Mouse (Mus musculus): ENCODE results near the gene Foxp1. TPM values are rescaled to one million over a fixed set of nuclear protein-coding genes. Genes with fewer than 3 reads are reported as not detected.

The Foxp1 gene
- total RNA-seq, 2 experiments from 2014 or later: 88.5 to 93.5 TPM

DNA sequence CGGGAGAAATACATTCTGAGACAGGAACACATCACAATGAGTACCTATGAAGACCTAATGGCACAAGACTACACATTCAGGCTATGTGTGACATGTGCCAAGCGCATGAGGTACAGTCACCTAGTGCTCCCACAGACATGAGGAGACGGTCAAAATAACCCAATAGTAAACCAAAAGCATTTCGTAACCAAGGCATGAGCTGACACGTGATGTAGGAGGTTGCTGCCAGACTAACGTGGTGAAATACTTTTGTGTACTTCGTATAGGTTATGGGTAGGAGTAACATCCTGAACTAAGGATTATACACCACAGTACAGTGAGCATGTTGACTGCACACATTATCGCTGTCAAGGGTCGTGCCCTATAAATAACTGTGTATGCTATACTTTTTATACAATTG lies 520.9 kb downstream of the Foxp1 start:
- Histone ChIP-seq H3K4me3 (no peak overlapping the region), H3K27ac (peak overlapping the region; percentile 74; the same call in 1 of the 2 replicates)
- no peak for DNase-seq (ENCODE audit: low spot score in 2 of 2)
- TF ChIP-seq CTCF (conservative IDR thresholded peaks at IDR 0.05): no peak

DNA sequence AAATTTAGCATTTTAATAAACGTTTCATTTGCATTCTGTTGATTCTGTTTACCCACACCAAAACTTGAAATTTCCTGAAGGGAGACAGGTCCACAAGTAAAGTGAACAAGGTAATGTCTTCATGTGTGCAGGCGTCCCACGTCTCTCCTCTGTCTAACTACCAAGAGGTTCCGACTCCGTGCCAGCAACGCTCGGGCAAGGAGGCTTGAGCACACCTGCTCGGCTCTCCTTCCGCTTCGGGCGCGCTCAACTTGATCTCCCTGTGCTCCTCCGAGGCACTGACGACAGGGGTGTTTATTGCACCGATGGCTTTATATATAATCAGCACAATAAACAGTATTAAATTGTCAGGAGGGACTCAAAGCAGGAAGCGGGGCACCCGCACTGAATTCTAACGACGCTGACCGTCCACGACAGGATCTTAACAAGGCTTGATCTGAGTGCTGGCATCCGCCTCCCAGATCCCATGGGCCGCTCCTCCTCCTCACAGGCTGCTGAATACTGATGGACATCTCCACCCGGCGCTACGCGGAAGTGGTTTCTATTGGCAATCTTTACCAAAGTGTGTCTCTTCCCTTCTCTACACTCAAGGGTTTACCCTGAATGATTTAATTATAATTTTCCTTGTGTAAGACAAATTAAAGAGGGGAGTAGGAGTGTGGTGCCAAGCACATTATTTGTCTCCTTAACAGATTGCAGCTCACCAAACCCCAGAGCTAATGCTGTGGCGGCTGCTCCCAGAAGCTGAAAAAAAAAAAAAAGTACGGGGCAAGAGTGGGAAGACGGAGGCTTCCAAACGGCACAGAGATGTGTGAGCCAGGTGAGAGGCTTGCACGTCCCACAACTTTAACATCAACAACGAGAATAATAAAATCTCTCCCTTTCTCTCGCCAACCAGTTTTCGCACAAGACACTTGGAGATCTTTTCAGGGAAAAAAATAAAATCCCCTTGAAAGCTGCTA lies 523.3 kb downstream of the Foxp1 start:
- H3K27ac ChIP-seq: peak overlapping the region; percentile 46; the same call in 1 of the 2 replicates
- TF ChIP-seq CTCF (conservative IDR thresholded peaks at IDR 0.05): no peak
- peak overlapping the region; percentile 31 for H3K4me3 ChIP-seq
- peak; percentile 26 to 42 for DNase-seq (ENCODE audit: low spot score in 2 of 2)

DNA sequence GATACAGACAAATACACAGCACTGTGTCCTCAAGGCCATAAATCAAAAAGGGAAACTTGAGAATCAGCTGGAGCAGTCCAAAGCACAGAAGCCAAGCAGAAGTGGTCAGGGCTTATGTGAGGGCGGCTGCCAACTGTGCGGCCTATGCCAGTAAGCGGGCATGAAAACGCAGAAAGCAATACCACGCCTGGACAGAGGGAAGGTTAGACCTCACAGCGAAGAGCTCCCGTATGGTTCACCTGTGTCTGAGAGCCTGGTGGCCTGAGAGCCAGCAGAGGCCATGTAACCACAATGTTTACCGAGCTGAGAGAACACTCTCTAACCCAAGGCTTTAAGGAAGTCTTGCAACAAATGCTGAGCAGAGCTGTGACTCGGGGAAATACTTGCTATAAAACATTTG lies 524.8 kb downstream of the Foxp1 start:
- Histone ChIP-seq H3K4me3 (no peak overlapping the region), H3K27ac (peak overlapping the region; percentile 7; the same call in 1 of the 2 replicates)
- no peak for TF ChIP-seq CTCF (conservative IDR thresholded peaks at IDR 0.05)
- DNase-seq (ENCODE audit: low spot score in 2 of 2): no peak

DNA sequence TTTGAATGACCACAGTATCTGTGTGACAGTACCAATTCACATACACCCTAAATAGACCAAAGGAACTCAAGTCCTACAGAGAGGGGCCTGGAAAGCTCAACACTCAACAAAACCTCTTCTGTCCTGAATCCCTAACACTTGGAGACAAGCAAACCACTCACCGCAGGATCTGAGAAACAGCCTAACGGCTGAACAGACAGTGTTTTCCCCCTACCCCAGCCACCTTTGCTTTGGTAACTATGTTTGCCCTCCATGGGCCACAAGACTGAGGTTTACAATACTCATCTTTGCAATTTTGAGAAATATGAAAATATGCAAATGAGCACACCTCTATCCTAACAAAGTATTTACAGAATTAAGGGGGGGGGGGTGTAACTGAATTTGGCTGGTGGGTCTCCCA lies 525.7 kb downstream of the Foxp1 start:
- TF ChIP-seq CTCF (conservative IDR thresholded peaks at IDR 0.05): no peak
- DNase-seq (ENCODE audit: low spot score in 2 of 2): no peak
- no peak overlapping the region for H3K27ac ChIP-seq
- H3K4me3 ChIP-seq: no peak overlapping the region

DNA sequence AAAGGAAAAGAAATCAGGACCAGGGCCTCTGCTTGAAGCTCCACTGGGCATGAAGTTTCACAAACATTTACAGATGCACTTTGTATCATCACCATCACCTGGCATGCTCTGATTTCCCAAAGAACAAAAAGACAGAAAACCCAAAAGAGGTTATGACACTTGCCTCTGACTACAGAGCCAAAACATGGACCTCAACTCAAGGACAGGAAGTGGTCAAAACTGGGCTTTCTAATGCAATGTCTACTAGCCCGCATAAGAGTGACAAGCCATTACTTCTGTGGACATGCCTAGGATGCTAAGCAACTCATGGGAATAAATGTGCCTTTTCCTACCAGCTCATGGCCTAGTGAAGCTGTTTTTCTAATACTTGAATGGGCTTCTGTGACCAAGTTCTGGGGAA lies 526.2 kb downstream of the Foxp1 start:
- no peak for TF ChIP-seq CTCF (conservative IDR thresholded peaks at IDR 0.05)
- Histone ChIP-seq H3K27ac (no peak overlapping the region), H3K4me3 (no peak overlapping the region)
- no peak for DNase-seq (ENCODE audit: low spot score in 2 of 2)

DNA sequence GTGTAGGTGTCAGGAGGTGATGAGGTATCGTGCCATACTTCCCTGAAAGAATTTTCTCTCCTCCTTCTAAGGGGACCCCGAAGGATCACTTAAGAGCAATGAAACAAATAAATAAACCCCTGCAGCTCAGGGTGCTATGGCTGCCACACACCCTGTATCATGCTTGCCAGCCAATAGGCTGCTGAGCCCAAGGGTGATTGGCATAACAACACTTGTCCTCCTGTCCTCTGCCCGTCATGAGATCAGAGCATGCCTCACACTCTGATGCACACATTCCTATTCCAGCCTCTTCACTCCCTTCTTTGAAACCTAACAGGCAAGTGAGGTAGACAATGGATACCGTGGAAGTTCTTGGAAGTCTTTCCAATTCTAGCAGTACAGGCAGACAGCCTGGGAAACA lies 526.8 kb downstream of the Foxp1 start:
- no peak for TF ChIP-seq CTCF (conservative IDR thresholded peaks at IDR 0.05)
- DNase-seq (ENCODE audit: low spot score in 2 of 2): no peak
- H3K27ac ChIP-seq: no peak overlapping the region
- no peak overlapping the region for H3K4me3 ChIP-seq

DNA sequence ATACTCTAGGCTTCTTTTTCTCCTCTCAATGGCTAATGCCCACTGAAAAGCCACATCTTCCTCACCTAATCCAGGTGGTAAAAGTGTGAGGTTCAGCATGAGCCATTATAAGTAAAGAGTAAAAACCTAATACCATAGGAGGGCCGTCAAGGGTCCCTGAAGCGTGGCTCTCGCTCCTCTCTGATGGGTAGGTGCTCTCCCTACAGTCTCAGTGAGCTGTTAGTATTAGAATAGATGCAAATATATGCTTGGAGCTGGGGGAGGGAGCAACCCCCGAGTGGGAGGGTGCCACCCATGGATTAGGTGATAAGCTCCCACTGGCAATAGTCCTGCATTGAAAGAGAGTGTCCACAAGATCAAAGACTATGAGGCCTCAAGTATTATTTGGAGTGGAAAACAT lies 527.6 kb downstream of the Foxp1 start:
- no peak overlapping the region for H3K27ac ChIP-seq
- no peak overlapping the region for H3K4me3 ChIP-seq
- TF ChIP-seq CTCF (conservative IDR thresholded peaks at IDR 0.05): no peak
- DNase-seq (ENCODE audit: low spot score in 2 of 2): no peak

DNA sequence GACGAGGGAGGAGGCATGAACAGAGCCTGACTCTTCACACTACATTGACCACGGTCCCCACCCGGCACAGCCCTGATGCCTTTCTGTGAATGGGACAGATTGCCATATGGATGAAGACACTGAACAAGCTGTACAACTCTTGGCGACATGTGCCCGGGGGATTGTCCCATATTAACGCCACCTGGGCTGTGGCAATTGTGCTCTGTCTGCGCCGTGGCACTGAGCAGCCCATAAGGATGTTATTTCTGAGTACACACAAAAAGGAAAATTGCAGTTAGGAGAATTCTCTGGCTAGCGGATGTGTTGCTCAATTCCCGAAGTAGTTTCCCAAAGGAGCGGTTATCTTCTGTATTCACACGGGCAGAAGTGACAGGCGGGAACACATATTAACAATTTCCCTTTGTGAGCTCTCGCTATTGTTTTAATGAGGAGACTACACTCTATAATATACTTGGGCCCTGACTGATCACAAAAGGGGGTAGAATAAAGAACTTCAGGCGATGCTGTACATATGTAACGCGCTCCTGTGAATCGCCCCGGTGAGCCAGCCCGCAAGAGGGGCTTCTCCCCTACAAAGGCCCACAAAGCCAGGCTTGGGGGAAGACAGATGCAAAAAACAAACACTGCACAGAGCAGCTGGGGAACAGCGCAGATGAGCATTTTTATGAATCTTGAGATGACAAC lies 528.3 kb downstream of the Foxp1 start:
- Histone ChIP-seq H3K27ac (no peak overlapping the region), H3K4me3 (no peak overlapping the region)
- DNase-seq (ENCODE audit: low spot score in 2 of 2): no peak
- no peak for TF ChIP-seq CTCF (conservative IDR thresholded peaks at IDR 0.05)

DNA sequence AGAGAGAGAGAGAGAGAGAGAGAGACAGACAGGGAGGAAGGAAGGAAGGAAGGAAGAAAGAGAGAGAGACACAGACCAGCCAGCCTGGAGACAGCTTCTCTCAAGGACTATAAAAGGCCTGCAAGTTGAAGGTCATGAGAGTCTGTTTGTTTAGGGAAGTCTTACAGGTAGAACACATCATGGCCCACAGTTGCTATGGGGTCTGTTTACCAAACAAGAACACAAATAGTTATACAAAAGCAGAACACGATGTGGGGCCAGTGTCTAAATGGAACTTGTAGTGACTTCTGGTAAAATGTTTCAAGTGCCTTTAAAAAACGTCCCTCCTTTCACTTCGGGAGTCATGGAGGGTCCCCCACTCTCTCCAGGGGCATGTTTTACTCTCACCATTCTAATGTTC lies 529.3 kb downstream of the Foxp1 start:
- no peak for TF ChIP-seq CTCF (conservative IDR thresholded peaks at IDR 0.05)
- DNase-seq (ENCODE audit: low spot score in 2 of 2): no peak
- no peak overlapping the region for H3K27ac ChIP-seq

DNA sequence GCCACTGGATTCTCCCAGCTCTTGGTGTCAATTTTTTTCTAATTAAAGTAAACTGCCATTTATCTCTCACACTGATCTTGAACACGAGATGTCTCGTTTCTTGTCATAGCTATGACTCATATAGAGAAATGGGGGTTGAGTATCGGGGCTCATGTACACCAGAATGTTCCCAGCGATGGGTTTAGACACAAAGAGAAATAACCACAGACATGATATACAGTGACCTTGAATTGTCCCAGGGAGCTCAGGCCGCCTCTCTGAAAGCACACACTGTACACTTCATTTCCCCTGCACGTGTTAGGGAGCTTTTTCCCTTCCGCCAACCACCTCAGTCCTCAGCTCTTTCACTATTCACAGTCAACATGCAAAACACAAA lies 529.8 kb downstream of the Foxp1 start:
- Histone ChIP-seq H3K27ac (no peak overlapping the region), H3K4me3 (no peak overlapping the region)
- DNase-seq (ENCODE audit: low spot score in 2 of 2): no peak
- no peak for TF ChIP-seq CTCF (conservative IDR thresholded peaks at IDR 0.05)

More for the DNA sequence above, 529.3 kb downstream of the Foxp1 start:
- H3K4me3 ChIP-seq: no peak overlapping the region

DNA sequence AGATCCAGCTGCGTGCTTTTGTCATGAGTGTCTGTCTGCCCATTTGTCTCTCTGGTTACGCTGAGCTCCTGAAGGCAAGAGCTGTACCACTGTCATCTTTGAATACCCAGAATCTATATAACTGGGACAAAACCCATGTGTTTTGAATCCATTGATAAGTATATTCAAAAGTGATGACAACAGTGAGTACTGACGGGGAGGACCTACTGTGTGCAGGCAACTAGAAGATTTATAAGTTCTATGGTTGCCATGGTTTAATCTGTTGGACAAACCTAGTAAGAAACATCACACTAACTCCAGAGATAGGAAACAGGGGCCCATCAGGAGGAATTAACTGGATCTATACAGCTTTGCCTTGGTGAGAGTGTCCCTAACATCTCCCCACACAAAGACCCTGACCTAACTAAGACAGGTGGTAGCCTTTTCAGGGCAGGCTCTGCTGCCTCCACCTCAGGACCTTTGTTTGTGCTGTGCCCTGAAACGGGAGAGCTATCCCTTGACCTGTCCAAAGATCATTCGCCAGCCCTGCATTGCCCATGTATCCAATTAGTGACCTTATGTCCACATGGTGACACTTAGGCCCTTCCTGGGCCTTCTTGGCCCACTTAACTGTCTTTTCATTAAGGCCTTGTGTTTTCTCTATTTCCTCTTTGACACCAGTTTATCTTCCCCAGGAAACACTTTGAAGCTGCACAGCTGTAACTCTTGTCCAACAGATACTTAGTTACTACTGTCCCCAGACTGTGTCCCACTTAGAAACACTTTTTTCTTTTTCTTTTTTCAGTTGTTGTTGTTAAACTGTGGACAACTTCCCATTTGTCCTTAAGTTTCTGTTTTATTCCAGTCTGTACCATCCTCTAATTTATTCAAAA lies 530.4 kb downstream of the Foxp1 start:
- DNase-seq (ENCODE audit: low spot score in 2 of 2): no peak
- Histone ChIP-seq H3K27ac (no peak overlapping the region), H3K4me3 (no peak overlapping the region)
- no peak for TF ChIP-seq CTCF (conservative IDR thresholded peaks at IDR 0.05)

DNA sequence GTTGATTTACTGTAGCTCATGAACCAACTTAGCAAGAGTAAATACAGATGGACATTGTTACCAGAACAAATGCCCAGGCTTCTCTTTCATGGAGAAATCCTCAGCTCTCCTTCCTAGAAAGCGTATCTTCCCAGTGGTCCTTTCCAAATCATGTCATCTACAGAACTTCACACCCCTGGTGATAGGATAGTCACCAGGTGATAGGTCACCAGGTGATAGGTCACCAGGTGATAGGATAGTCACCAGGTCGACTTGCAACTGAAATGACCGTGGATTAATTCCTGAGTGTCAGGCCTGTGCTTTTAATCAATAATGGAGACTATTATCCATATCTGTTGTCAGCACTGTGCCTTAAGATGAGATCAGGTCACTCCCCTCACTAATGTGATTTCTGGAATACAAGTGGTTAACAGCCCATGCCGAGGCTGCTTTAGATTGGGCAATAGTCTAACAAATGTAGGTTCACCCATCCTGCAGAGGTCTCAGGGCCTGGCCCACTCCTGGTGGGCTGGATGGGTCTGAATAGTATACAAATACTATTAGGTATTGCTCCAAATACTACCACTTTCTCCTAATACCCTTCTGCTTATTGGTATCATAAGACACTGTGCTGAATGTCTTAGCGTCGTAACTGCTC lies 534.9 kb downstream of the Foxp1 start:
- no peak for DNase-seq (ENCODE audit: low spot score in 2 of 2)
- Histone ChIP-seq H3K4me3 (no peak overlapping the region), H3K27ac (no peak overlapping the region)
- TF ChIP-seq CTCF (conservative IDR thresholded peaks at IDR 0.05): no peak

Measured in layer of hippocampus, adult 2 months (tissue).